Mouse (Mus musculus) NIH3T3 (cell line): Measurements from ENCODE around the gene Ppp1r32.

Source experiments
- DNase-seq: peaks from one replicate; pipeline ENCODE4 v3.0.0-alpha.2; 2012; ENCODE audit warnings: low read depth

Ppp1r32 gene

GRCm38 (mm10) chr19:10424751-10425150 is 58.0 kb downstream of the Ppp1r32 start:
- DNase-seq, result peak; percentile 29
